Mouse (Mus musculus) kidney, adult 2 months (tissue): ENCODE results near the gene Prkch. TPM values are rescaled to one million over a fixed set of nuclear protein-coding genes. Genes with fewer than 3 reads are reported as not detected.
A peak's percentile ranks its signal among the peaks of the same experiment; 100 is the strongest.

Source experiments
- DNase-seq: peaks from one replicate; pipeline ENCODE4 v3.0.0; 2021
- H3K27ac ChIP-seq: fragments of 200-500 bp; 2 replicates; pipeline ENCODE4 v1.5.1; 2012; ENCODE audit warnings: low read depth, low read length, control low read depth, inconsistent platforms; ENCODE audit not compliant: insufficient read depth
- H3K27me3 ChIP-seq: fragments of 200-500 bp; replicated peaks from 2 replicates; pipeline ENCODE4 v1.6.1; 2012; ENCODE audit warnings: mild to moderate bottlenecking, moderate library complexity, low read length, inconsistent platforms; ENCODE audit not compliant: control insufficient read depth, insufficient read depth
- H3K36me3 ChIP-seq: fragments of 200-500 bp; 2 replicates; pipeline ENCODE4 v1.6.1; 2012; ENCODE audit warnings: mild to moderate bottlenecking, moderate library complexity, low read length, inconsistent platforms; ENCODE audit not compliant: control insufficient read depth, insufficient read depth
- H3K4me1 ChIP-seq: fragments of 200-500 bp; 2 replicates; pipeline ENCODE4 v1.6.1; 2011; ENCODE audit warnings: low read length; ENCODE audit not compliant: control insufficient read depth, insufficient read depth
- H3K4me3 ChIP-seq: fragments of 200-500 bp; 2 replicates; pipeline ENCODE4 v1.5.1; 2011; ENCODE audit warnings: mild to moderate bottlenecking, low read depth, low read length, control low read depth; ENCODE audit not compliant: insufficient read depth
- CTCF ChIP-seq: fragments of 200-500 bp; conservative IDR thresholded peaks from 2 replicates; pipeline ENCODE4 v1.5.1; 2011; ENCODE audit warnings: low read depth, mild to moderate bottlenecking, control low read depth, low read length, moderate library complexity, mixed read lengths; ENCODE audit not compliant: insufficient read depth, insufficient read length
- POLR2A ChIP-seq: fragments of 200-500 bp; IDR thresholded peaks from one replicate; pipeline ENCODE4 v1.6.1; 2011; ENCODE audit warnings: low read depth, low read length, control low read depth
- WGBS: fragments of 180-500 bp; shearing (Covaris S2); methylation state at CpG from one replicate; pipeline ENCODE4 v1.1.7; 2018; 5-methylcytosine and 5-hydroxymethylcytosine counted together
- polyA plus RNA-seq: library from polyadenylated mRNA; depleted of rRNA; stranded (reverse); fragments of >200 nt; gene quantifications from 2 replicates; pipeline ENCODE4 v1.2.3, GENCODE M21; 2012

Prkch gene
- polyA plus RNA-seq, 1 experiment: 9.5 TPM

- no peak for DNase-seq
- Histone ChIP-seq H3K27me3 (no peaks in the 10 kb centered on the region), H3K4me1 (no peaks in the 10 kb centered on the region), H3K27ac (no peak overlapping the region), H3K36me3 (no peaks in the 10 kb centered on the region), H3K4me3 (no peak overlapping the region)
- WGBS: 84% methylated on average over 3 of the region's 3 CpGs
- TF ChIP-seq POLR2A: no peak
- no peak for TF ChIP-seq CTCF
Measured at GRCm38 (mm10) chr12:73701999-73702398, 117.4 kb downstream of the Prkch start.

GRCm38 (mm10) chr12:73704382-73704781 is 119.8 kb downstream of the Prkch start:
- no peaks in the 10 kb centered on the region for H3K36me3 ChIP-seq
- H3K27ac ChIP-seq: no peak overlapping the region
- 0 out of 2 replicates have a peak, but pooled peaks cover 4% of the 10 kb centered on the region for H3K4me1 ChIP-seq
- H3K27me3 ChIP-seq: no peaks in the 10 kb centered on the region
- no peak for DNase-seq
- TF ChIP-seq CTCF (0 out of 2 replicates have a peak, but pooled peaks have one; percentile 12), POLR2A (no peak)
- 82% methylated on average over 3 of the region's 3 CpGs for whole genome bisulfite sequencing
- no peak overlapping the region for H3K4me3 ChIP-seq

GRCm38 (mm10) chr12:73705097-73705690 is 120.6 kb downstream of the Prkch start:
- Histone ChIP-seq H3K4me1 (0 out of 2 replicates have a peak, but pooled peaks cover 4% of the 10 kb centered on the region), H3K36me3 (no peaks in the 10 kb centered on the region), H3K4me3 (no peak overlapping the region), H3K27ac (no peak overlapping the region), H3K27me3 (no peaks in the 10 kb centered on the region)
- no peak for TF ChIP-seq POLR2A
- TF ChIP-seq CTCF: peak; percentile 77
- peak; percentile 66 for DNase-seq
- WGBS: 21% methylated on average over 7 of the region's 7 CpGs

- Histone ChIP-seq H3K4me1 (0 out of 2 replicates have a peak, but pooled peaks cover 4% of the 10 kb centered on the region), H3K4me3 (no peak overlapping the region), H3K27ac (no peak overlapping the region), H3K27me3 (no peaks in the 10 kb centered on the region), H3K36me3 (no peaks in the 10 kb centered on the region)
- no peak for TF ChIP-seq CTCF
- no peak for TF ChIP-seq POLR2A
- WGBS: 59% methylated on average over 5 of the region's 5 CpGs
- no peak for DNase-seq
Measured at GRCm38 (mm10) chr12:73708498-73708897, 123.9 kb downstream of the Prkch start.

GRCm38 (mm10) chr12:73708920-73709319 is 124.3 kb downstream of the Prkch start:
- Histone ChIP-seq H3K27ac (no peak overlapping the region), H3K27me3 (no peaks in the 10 kb centered on the region), H3K36me3 (no peaks in the 10 kb centered on the region), H3K4me3 (no peak overlapping the region), H3K4me1 (0 out of 2 replicates have a peak, but pooled peaks cover 4% of the 10 kb centered on the region)
- TF ChIP-seq CTCF: peak; percentile 88
- TF ChIP-seq POLR2A: no peak
- peak; percentile 78 for DNase-seq
- WGBS: 12% methylated on average over 8 of the region's 8 CpGs

GRCm38 (mm10) chr12:73710846-73711245 is 126.2 kb downstream of the Prkch start:
- WGBS: 70% methylated on average over 5 of the region's 5 CpGs
- 0 out of 2 replicates have a peak, but pooled peaks cover 4% of the 10 kb centered on the region for H3K4me1 ChIP-seq
- no peak overlapping the region for H3K27ac ChIP-seq
- H3K27me3 ChIP-seq: no peaks in the 10 kb centered on the region
- TF ChIP-seq CTCF: no peak
- no peak for TF ChIP-seq POLR2A
- no peak for DNase-seq
- H3K4me3 ChIP-seq: no peak overlapping the region
- H3K36me3 ChIP-seq: no peaks in the 10 kb centered on the region

- Histone ChIP-seq H3K4me1 (0 out of 2 replicates have a peak, but pooled peaks cover 4% of the 10 kb centered on the region), H3K27me3 (no peaks in the 10 kb centered on the region), H3K36me3 (no peaks in the 10 kb centered on the region), H3K4me3 (no peak overlapping the region), H3K27ac (no peak overlapping the region)
- no peak for TF ChIP-seq CTCF
- TF ChIP-seq POLR2A: no peak
- 65% methylated on average over 6 of the region's 6 CpGs for WGBS
- DNase-seq: no peak
Measured at GRCm38 (mm10) chr12:73712122-73712521, 127.5 kb downstream of the Prkch start.
